Mouse (Mus musculus) spleen, adult 2 months (tissue): Measurements from ENCODE around the gene Adamtsl2. TPM values are rescaled to one million over a fixed set of nuclear protein-coding genes. Genes with fewer than 3 reads are reported as not detected.

Experiments
- DNase-seq, 2 experiments: peaks; one replicate each; pipeline versions ENCODE4 v3.0.0 to v3.0.0-alpha.2; 2012 to 2021; ENCODE audit warnings: low spot score in 2 of 2, low read depth in 1 of 2
- H3K27ac ChIP-seq: fragments of 200-500 bp; 2 replicates; pipeline ENCODE4 v1.5.1; 2012; ENCODE audit warnings: low read length, inconsistent platforms; ENCODE audit not compliant: insufficient read depth
- H3K27me3 ChIP-seq: fragments of 200-500 bp; 2 replicates; pipeline ENCODE4 v1.6.1; 2012; ENCODE audit warnings: mild to moderate bottlenecking, moderate library complexity, low read length, inconsistent platforms; ENCODE audit not compliant: control insufficient read depth, insufficient read depth
- H3K36me3 ChIP-seq: fragments of 200-500 bp; 2 replicates; pipeline ENCODE4 v1.6.1; 2012; ENCODE audit warnings: mild to moderate bottlenecking, low read length, inconsistent platforms; ENCODE audit not compliant: control insufficient read depth, insufficient read depth
- H3K4me1 ChIP-seq: fragments of 200-500 bp; 2 replicates; pipeline ENCODE4 v1.6.1; 2011; ENCODE audit warnings: inconsistent platforms; ENCODE audit not compliant: control insufficient read depth, insufficient read depth, insufficient read length
- H3K4me3 ChIP-seq: fragments of 200-500 bp; 2 replicates; pipeline ENCODE4 v1.5.1; 2011; ENCODE audit warnings: mild to moderate bottlenecking, inconsistent platforms; ENCODE audit not compliant: insufficient read depth, insufficient read length; ENCODE audit errors: extremely low read depth
- CTCF ChIP-seq: fragments of 200-500 bp; IDR thresholded peaks from 2 replicates; pipeline ENCODE4 v1.5.1; 2011; ENCODE audit warnings: mild to moderate bottlenecking, inconsistent platforms; ENCODE audit not compliant: insufficient read depth, insufficient read length, insufficient replicate concordance; ENCODE audit errors: extremely low read depth
- POLR2A ChIP-seq: fragments of 200-500 bp; IDR thresholded peaks from 2 replicates; pipeline ENCODE4 v1.6.1; 2011; ENCODE audit warnings: low read depth, low read length, inconsistent platforms
- WGBS: fragments of 180-500 bp; shearing (Covaris S2); methylation state at CpG from one replicate; pipeline ENCODE4 v1.1.7; 2018; 5-methylcytosine and 5-hydroxymethylcytosine counted together
- polyA plus RNA-seq: library from polyadenylated mRNA; depleted of rRNA; stranded (reverse); fragments of >200 nt; gene quantifications from 2 replicates; pipeline ENCODE4 v1.2.3, GENCODE M21; 2012

Adamtsl2 gene
- polyA plus RNA-seq, 1 experiment: 45.1 TPM

DNA sequence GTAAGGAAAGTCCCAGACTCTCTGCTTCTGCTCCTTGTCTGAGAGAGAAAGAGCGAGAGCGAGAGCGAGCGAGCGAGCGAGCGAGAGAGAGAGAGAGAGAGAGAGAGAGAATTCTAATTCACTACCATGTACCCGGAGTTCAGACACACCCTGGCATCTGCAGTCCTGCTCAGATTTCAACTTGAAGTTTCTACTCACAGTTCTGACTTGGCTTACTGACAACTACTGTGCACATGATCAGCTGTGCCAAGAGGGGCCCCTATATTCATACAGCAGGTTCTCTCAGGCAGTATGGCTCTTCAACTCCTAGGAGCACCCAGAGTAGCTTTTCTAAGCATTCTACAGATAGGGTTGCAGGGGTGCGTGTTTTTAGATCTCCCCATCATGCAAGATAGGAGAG, 20.0 kb upstream of the Adamtsl2 start:
- DNase-seq: no peak
- no peak overlapping the region for H3K27ac ChIP-seq
- H3K4me1 ChIP-seq: no peaks in the 10 kb centered on the region
- no peaks in the 10 kb centered on the region for H3K27me3 ChIP-seq
- H3K4me3 ChIP-seq: no peak overlapping the region
- H3K36me3 ChIP-seq: no peaks in the 10 kb centered on the region
- 84% methylated on average over 9 of the region's 9 CpGs for whole genome bisulfite sequencing
- TF ChIP-seq POLR2A (no peak), CTCF (no peak)

DNA sequence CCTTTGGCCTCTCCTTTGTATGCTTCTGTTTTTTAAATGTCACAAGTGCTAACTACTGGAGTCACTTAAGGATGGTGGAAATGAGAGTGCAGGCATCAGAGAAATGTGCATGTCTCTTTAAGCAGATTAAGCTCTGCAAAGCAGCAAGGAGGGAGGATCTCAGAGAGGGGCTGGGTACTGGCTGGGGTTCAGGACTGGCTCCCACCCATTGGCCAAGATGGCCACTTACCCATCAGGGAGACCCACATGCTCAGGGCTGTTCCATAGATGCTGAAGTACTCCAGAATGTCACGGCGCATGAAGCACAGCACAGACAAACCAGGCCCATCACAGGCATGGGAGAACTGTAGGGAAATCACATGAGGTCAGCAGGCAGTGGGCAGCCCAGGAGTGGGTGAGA, 12.1 kb upstream of the Adamtsl2 start:
- 94% methylated on average over 2 of the region's 2 CpGs for WGBS
- Histone ChIP-seq H3K4me1 (no peaks in the 10 kb centered on the region), H3K27ac (no peak overlapping the region), H3K4me3 (no peak overlapping the region), H3K27me3 (no peaks in the 10 kb centered on the region), H3K36me3 (no peaks in the 10 kb centered on the region)
- no peak for TF ChIP-seq POLR2A
- TF ChIP-seq CTCF: no peak
- DNase-seq: no peak

DNA sequence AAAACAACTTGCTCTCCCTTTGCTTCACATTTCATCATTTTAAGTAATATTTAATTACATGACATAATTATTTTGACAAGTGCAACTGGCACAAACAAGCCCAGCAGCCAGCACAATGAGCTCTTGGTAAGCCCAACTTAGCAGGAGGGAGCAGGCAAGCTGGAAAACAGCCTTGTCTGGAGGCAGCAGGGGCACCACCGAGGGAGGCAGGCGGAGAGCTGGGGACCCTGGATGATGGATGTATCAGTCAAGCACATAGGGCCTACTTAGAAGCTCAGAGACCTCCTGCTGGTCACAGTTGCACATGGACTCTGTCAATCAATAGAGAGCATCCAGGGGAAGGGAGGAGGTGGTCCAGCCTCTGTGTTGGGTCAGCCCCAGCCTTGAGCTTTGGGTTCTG, 11.2 kb upstream of the Adamtsl2 start:
- 80% methylated on average over 2 of the region's 2 CpGs for WGBS
- Histone ChIP-seq H3K27ac (no peak overlapping the region), H3K27me3 (no peaks in the 10 kb centered on the region)

DNA sequence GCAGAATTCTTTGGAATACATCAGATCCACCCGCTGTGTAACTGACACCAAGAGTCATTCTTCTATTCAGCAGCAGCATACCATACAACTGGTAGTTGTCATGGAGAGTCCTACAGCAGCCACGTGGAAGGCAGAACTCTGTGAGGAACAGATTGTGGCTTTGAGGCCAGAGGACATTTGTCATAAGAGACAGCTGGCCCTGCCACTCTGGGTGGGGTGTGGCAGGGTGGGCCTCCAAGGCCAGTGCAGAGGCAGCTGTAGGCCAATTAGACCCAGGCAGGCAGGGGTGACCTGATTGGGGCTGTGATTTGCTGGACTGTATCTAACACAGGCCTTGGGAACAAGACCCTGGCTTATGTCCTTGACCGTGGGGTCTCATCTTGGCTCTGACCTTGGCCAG, 9.5 kb upstream of the Adamtsl2 start:
- Histone ChIP-seq H3K4me1 (no peaks in the 10 kb centered on the region), H3K4me3 (no peak overlapping the region), H3K27me3 (no peaks in the 10 kb centered on the region), H3K36me3 (no peaks in the 10 kb centered on the region), H3K27ac (no peak overlapping the region)
- DNase-seq: no peak
- 60% methylated on average over 3 of the region's 3 CpGs for WGBS
- TF ChIP-seq CTCF: no peak
- no peak for TF ChIP-seq POLR2A

More for the DNA sequence above, 11.2 kb upstream of the Adamtsl2 start:
- H3K36me3 ChIP-seq: no peaks in the 10 kb centered on the region
- no peak for DNase-seq
- TF ChIP-seq CTCF (no peak), POLR2A (no peak)
- H3K4me3 ChIP-seq: no peak overlapping the region
- no peaks in the 10 kb centered on the region for H3K4me1 ChIP-seq

DNA sequence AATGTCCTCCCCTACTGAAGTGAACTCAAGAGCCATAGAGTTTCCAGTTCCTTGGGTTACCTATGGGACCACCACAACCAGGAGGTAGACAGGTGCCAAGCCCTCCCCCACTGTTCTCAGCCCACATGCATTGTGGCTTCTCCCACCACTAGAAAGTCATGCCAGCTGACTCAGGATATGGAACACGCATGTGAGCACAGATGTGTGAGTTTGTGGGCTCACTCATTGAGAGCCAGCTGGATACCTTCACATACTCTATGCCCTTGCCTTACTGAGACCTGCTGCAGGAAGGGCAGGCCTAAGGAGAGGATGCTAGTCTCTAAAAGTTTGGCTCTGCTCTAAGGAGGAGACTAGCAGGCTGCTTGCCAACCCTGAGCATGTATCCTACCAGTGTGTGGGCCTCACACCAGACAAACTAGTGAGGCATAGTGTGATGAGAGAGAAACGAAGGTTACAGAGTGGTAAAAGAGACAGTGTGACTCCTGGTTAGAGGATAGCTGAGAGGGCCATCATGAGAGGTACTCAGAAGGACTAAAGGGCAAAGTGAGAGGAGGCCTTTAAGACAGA, 8.8 kb upstream of the Adamtsl2 start:
- Histone ChIP-seq H3K36me3 (no peaks in the 10 kb centered on the region), H3K27me3 (no peaks in the 10 kb centered on the region), H3K27ac (no peak overlapping the region), H3K4me1 (no peaks in the 10 kb centered on the region), H3K4me3 (no peak overlapping the region)
- no peak for DNase-seq
- WGBS: 59% methylated on average over 2 of the region's 2 CpGs
- TF ChIP-seq POLR2A (no peak), CTCF (no peak)

DNA sequence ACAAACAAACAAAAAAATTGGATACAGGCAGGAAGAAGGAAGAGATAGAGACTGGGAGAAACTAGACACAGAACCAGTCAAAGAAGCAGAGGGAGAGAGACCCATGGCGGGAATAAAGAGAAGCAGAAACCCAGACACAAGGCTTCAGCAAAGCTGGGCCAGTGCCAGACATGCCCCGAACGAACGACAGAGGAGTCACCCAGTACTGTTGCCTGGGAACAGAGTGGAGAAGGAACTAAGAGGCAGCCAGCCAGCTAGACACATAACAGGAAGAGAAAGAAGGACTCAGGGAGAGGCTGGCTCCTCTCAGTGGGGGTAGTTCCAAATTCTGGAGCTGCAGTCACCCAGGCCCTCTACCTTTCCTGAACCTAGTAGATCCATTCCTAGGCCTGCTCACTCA, 8.0 kb upstream of the Adamtsl2 start:
- DNase-seq: peak in 1 of 2 experiments; percentile 23
- TF ChIP-seq CTCF (no peak), POLR2A (no peak)
- Histone ChIP-seq H3K4me1 (no peaks in the 10 kb centered on the region), H3K27me3 (no peaks in the 10 kb centered on the region), H3K27ac (no peak overlapping the region), H3K4me3 (no peak overlapping the region), H3K36me3 (no peaks in the 10 kb centered on the region)
- WGBS: 22% methylated on average over 4 of the region's 4 CpGs

DNA sequence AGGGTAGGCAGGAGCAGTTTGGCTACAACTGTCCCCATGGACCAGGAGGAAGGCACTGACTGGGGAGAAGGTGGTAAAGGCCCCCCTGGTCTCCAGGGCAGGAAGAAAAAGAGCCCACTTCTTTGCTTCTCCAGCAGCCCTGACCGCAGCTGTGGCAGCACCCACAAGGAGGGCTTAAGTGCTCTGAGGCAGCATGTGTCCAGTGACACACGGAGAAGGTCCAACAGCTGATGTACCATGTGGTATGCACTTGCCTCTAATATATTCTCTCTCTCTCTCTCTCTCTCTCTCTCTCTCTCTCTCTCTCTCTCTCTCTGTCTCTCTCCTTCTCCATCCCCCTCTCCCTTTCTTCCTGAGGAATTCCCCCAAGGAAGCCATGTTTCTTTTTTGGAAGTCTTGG, 7.2 kb upstream of the Adamtsl2 start, which contains the start of gene Mymk:
Gene Mymk (minus strand): TSS at position 202 of the 400 bp plus-strand sequence.
- Histone ChIP-seq H3K4me3 (no peak within 1 kb of the TSS), H3K27ac (no peak within 1 kb of the TSS), H3K4me1 (no peaks in the 10 kb centered on the region), H3K36me3 (no peaks in the 10 kb centered on the region), H3K27me3 (no peaks in the 10 kb centered on the region)
- TF ChIP-seq POLR2A: no peak
- DNase-seq: no peak
- WGBS: 71% methylated on average over 2 of the region's 2 CpGs
